Mouse (Mus musculus): Measurements from ENCODE around the gene Lrrc8c. TPM values are rescaled to one million over a fixed set of nuclear protein-coding genes. Genes with fewer than 3 reads are reported as not detected.

The Lrrc8c gene
- polyA plus RNA-seq, 1 experiment from 2014 or later, result 20.1 TPM

DNA sequence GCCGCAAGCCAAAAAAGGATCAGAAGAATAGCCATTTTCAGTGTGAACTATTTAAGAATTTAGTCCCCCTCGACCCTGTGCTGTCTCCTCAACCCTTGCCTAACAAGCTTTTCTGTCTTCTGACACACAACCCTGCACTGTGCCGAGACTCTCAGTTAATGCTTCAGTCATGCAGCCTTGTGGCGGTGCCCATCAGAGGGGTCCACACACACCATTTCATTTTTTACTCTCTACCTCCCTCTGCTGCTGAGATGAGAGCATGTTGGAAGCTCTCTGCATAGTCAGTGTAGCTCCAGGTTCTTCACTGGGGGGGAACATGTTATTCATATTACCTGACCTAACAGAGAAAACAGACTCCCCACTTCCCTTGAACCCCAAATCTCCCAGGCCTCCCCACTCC lies 27.8 kb upstream of the Lrrc8c start:
- Histone ChIP-seq H3K27me3 (ENCODE audit: control insufficient read depth, insufficient read depth, low read length) (no peaks in the 10 kb centered on the region), H3K9me3 (replicated peaks; ENCODE audit: control insufficient read depth, low read length) (no peaks in the 10 kb centered on the region), H3K4me3 (ENCODE audit: low read length) (no peak overlapping the region), H3K9ac (ENCODE audit: low read length) (no peak overlapping the region), H3K27ac (ENCODE audit: low read length) (no peak overlapping the region), H3K4me2 (ENCODE audit: low read depth, low read length) (no peak overlapping the region), H3K36me3 (ENCODE audit: control insufficient read depth, insufficient read depth) (no peaks in the 10 kb centered on the region), H3K4me1 (ENCODE audit: control insufficient read depth, insufficient read depth, low read length) (peaks cover 7% of the 10 kb centered on the region)
- ATAC-seq (replicated peaks; ENCODE audit: extremely low read depth, insufficient read depth, low FRiP score), result no peak
- WGBS, result 57% methylated on average over 4 of the region's 4 CpGs

DNA sequence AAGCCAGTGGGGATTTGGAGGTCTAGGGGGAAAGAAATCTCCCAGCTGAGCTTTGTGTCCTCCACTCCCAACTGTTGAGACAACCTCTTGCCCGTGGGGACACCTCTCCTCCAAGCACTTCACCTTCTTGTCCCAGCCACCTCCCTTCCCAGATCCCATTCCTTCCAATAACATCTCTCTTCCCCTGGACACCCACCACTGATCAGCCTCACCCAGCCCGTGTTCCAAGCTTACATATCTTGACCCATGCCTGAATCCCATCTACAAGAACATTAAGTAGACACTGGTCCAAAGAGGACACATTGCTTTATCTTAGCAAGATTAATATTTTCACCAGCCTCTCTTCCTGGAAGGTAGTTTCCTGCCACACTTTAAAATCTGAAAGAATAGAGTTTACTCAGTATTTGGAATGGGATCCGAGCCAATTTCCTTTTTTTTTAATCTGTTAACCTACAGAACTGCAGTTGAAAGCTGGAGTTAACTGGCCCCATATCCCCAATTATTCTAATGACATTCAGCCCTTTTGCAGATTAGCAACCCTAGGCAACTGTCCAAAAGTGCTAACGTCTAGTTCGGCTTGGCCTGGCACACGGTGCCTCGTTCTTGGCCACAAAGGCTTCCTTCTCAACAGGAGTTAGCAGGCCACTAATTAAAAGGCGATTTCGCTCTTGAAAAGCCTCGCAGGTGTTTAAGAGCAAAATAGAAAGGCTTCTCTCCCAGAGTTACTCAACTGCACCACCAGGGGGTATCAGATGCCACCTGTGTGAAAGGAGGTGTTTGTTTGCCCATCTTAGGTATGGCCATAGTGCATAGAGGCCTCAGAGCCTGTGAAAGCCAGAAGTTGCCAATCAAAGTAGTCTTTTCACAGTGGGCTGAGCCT lies 26.6 kb upstream of the Lrrc8c start:
- no peak for ATAC-seq (replicated peaks; ENCODE audit: extremely low read depth, insufficient read depth, low FRiP score)

DNA sequence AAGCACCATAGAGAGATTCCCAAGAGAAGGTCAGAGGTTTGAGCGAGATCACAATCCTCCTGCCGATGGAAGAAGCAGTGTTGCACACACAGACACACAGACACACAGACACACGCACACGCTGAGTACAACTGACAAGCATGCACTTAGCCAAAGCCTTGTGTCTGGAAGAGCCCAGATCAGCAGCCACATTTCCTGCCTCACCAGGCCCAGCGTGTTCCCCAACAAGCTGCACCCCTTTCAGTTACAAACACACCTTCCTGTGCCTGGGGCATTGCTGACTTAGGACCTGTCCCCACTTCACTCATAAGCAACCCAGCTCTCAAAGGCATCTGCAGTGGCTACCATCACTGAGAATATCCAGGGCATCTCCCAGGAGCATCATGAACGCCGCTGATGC lies 25.8 kb upstream of the Lrrc8c start:
- Histone ChIP-seq H3K36me3 (ENCODE audit: control insufficient read depth, insufficient read depth) (no peaks in the 10 kb centered on the region), H3K4me2 (ENCODE audit: low read depth, low read length) (no peak overlapping the region), H3K9ac (ENCODE audit: low read length) (no peak overlapping the region), H3K27me3 (ENCODE audit: control insufficient read depth, insufficient read depth, low read length) (no peaks in the 10 kb centered on the region), H3K9me3 (replicated peaks; ENCODE audit: control insufficient read depth, low read length) (no peaks in the 10 kb centered on the region), H3K4me1 (ENCODE audit: control insufficient read depth, insufficient read depth, low read length) (peaks cover 7% of the 10 kb centered on the region), H3K27ac (ENCODE audit: low read length) (no peak overlapping the region), H3K4me3 (ENCODE audit: low read length) (no peak overlapping the region)
- 88% methylated on average over 7 of the region's 7 CpGs for WGBS
- no peak for ATAC-seq (replicated peaks; ENCODE audit: extremely low read depth, insufficient read depth, low FRiP score)

More for the DNA sequence above, 26.6 kb upstream of the Lrrc8c start:
- Histone ChIP-seq H3K36me3 (ENCODE audit: control insufficient read depth, insufficient read depth) (no peaks in the 10 kb centered on the region), H3K4me2 (ENCODE audit: low read depth, low read length) (no peak overlapping the region), H3K9me3 (replicated peaks; ENCODE audit: control insufficient read depth, low read length) (no peaks in the 10 kb centered on the region), H3K27me3 (ENCODE audit: control insufficient read depth, insufficient read depth, low read length) (no peaks in the 10 kb centered on the region), H3K4me3 (ENCODE audit: low read length) (no peak overlapping the region), H3K27ac (ENCODE audit: low read length) (no peak overlapping the region), H3K9ac (ENCODE audit: low read length) (no peak overlapping the region), H3K4me1 (ENCODE audit: control insufficient read depth, insufficient read depth, low read length) (peaks cover 7% of the 10 kb centered on the region)
- WGBS, result 43% methylated on average over 10 of the region's 10 CpGs

DNA sequence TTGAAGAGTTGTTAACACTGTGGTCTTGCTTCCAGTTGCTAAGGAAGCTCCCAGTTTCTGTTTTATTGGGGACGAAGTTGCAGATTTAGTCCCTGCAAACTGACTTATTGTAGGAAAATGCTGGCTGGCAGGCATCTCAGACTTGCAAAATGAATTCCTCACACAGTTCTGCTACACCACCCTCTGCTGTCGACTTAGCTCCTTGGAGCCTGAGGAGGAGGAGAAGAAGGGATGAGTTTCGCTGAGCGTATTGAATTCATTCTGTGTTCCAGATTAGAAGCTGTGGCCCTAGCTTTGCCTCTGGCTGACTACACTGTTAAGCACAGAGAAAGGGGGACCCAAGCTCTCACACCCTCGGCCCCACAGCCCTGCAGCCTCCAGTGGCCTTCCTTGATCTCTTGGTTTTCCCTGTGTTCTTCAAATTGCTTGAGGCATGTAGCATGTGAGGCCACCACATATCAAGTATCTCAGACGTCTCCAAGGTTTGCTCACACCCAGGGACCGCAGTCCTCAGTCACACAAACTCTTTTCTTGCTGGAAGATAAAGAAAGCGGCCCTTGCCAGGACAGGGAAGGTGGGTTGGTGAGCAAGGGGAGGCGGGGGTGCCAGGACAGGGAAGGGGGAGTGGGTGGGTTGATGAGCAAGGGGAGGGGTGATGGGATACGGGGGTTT lies 24.8 kb upstream of the Lrrc8c start:
- Histone ChIP-seq H3K27me3 (ENCODE audit: control insufficient read depth, insufficient read depth, low read length) (no peaks in the 10 kb centered on the region), H3K27ac (ENCODE audit: low read length) (no peak overlapping the region), H3K4me2 (ENCODE audit: low read depth, low read length) (no peak overlapping the region), H3K36me3 (ENCODE audit: control insufficient read depth, insufficient read depth) (no peaks in the 10 kb centered on the region), H3K4me1 (ENCODE audit: control insufficient read depth, insufficient read depth, low read length) (peaks cover 7% of the 10 kb centered on the region), H3K9me3 (replicated peaks; ENCODE audit: control insufficient read depth, low read length) (no peaks in the 10 kb centered on the region), H3K4me3 (ENCODE audit: low read length) (no peak overlapping the region), H3K9ac (ENCODE audit: low read length) (no peak overlapping the region)
- no peak for ATAC-seq (replicated peaks; ENCODE audit: extremely low read depth, insufficient read depth, low FRiP score)
- 62% methylated on average over 10 of the region's 10 CpGs for WGBS

DNA sequence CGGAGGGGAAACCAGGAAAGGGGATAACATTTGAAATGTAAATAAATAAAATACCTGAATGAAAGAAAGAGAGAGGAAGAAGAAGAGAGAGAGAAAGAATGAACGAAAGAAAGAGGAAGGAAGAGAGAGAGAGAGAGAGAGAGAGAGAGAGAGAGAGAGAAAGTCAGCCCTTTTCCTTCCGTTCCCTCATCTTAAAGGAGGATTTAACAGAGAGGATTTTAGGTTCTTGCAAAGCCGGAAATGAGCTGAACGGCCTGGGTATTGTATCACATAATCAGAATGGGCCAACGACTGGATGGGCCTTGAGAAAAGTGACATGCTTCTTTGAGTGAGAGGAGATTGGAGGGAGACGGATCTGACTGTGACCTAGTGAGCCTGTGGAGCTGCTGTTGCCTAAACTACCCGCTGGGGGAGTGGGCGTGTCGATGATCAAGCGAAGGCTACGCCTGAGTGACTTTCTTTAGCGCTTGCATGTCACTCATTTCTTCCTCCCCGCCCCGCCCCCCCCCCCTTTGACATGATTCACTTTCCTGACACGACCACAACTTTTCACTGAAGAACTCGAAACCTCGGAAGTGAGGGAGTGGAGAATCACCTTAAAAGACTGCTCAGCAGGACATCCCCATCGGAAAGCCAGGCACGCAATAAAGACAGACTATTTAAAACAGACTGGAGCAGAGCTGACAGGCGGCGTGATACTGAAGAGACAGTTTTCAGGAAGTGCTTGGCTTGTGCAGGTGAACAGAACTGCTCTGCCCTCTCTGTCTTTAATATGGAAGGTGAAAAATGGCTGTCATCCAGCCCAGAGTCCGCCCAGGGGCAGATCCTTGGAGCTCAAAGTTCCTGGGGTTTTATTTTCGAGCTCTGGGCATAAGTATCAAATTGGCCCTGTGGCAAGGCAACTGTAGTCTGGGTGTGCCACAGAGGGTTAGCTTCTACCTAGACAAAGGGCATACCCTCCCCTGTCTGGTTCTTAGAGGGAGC lies 24.0 kb upstream of the Lrrc8c start:
- H3K27ac ChIP-seq (ENCODE audit: low read length), result no peak overlapping the region
- no peaks in the 10 kb centered on the region for H3K36me3 ChIP-seq (ENCODE audit: control insufficient read depth, insufficient read depth)
- peak; percentile 81 for ATAC-seq (replicated peaks; ENCODE audit: extremely low read depth, insufficient read depth, low FRiP score)
- H3K4me3 ChIP-seq (ENCODE audit: low read length), result peak overlapping the region; percentile 46
- no peaks in the 10 kb centered on the region for H3K9me3 ChIP-seq (replicated peaks; ENCODE audit: control insufficient read depth, low read length)
- H3K4me2 ChIP-seq (ENCODE audit: low read depth, low read length), result peak overlapping the region; percentile 78
- peak overlapping the region; percentile 61 for H3K9ac ChIP-seq (ENCODE audit: low read length)
- H3K27me3 ChIP-seq (ENCODE audit: control insufficient read depth, insufficient read depth, low read length), result no peaks in the 10 kb centered on the region
- H3K4me1 ChIP-seq (ENCODE audit: control insufficient read depth, insufficient read depth, low read length), result peaks cover 7% of the 10 kb centered on the region
- WGBS, result 8% methylated on average over 24 of the region's 24 CpGs

DNA sequence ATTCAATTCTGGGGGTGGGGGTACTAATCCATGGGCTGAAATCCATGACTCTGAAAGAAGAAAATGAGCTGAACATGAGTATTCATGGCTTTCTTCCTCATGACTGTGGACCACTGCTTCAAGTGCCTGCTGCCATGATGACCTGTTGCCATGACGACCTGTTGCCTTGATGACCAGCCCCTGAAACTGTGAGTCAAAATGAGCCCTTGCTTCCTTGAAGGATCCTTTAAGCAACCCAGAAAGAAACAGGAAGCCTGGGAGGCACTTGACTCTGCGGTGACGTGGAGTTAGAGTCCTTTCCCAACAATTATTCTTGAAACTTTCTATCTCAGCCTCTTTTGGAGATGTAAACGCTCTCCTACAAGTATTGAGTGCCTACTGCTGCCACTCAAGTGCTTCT lies 23.1 kb upstream of the Lrrc8c start:
- Histone ChIP-seq H3K4me1 (ENCODE audit: control insufficient read depth, insufficient read depth, low read length) (peaks cover 7% of the 10 kb centered on the region), H3K4me2 (ENCODE audit: low read depth, low read length) (no peak overlapping the region), H3K36me3 (ENCODE audit: control insufficient read depth, insufficient read depth) (no peaks in the 10 kb centered on the region), H3K9ac (ENCODE audit: low read length) (no peak overlapping the region), H3K27me3 (ENCODE audit: control insufficient read depth, insufficient read depth, low read length) (no peaks in the 10 kb centered on the region), H3K9me3 (replicated peaks; ENCODE audit: control insufficient read depth, low read length) (no peaks in the 10 kb centered on the region), H3K4me3 (ENCODE audit: low read length) (no peak overlapping the region), H3K27ac (ENCODE audit: low read length) (no peak overlapping the region)
- no peak for ATAC-seq (replicated peaks; ENCODE audit: extremely low read depth, insufficient read depth, low FRiP score)
- WGBS, result 89% methylated on average over 4 of the region's 4 CpGs

DNA sequence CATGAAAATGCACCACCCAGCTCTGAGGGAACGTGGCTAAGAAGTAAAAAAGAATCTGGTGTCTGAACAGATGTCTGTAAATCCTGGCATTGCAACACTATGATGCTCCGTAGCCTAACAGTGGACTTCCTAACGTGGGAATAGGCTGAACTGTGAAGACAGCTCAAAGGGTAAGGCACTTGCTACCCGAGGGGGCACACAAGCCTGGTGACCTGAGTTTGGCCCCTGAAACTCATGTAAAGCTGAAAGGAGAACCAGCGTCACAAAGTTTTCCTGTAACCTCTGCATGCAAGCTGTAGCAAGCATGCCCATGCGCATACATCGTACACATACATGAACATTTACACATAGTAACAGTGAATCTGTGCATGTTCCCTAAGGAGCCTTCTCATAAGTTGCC lies 22.6 kb upstream of the Lrrc8c start:
- H3K4me2 ChIP-seq (ENCODE audit: low read depth, low read length), result no peak overlapping the region
- no peaks in the 10 kb centered on the region for H3K36me3 ChIP-seq (ENCODE audit: control insufficient read depth, insufficient read depth)
- H3K27me3 ChIP-seq (ENCODE audit: control insufficient read depth, insufficient read depth, low read length), result no peaks in the 10 kb centered on the region
- H3K27ac ChIP-seq (ENCODE audit: low read length), result no peak overlapping the region
- 86% methylated on average over 7 of the region's 7 CpGs for WGBS
- H3K4me1 ChIP-seq (ENCODE audit: control insufficient read depth, insufficient read depth, low read length), result peaks cover 7% of the 10 kb centered on the region
- H3K9ac ChIP-seq (ENCODE audit: low read length), result no peak overlapping the region
- no peak overlapping the region for H3K4me3 ChIP-seq (ENCODE audit: low read length)
- H3K9me3 ChIP-seq (replicated peaks; ENCODE audit: control insufficient read depth, low read length), result no peaks in the 10 kb centered on the region
- ATAC-seq (replicated peaks; ENCODE audit: extremely low read depth, insufficient read depth, low FRiP score), result no peak

DNA sequence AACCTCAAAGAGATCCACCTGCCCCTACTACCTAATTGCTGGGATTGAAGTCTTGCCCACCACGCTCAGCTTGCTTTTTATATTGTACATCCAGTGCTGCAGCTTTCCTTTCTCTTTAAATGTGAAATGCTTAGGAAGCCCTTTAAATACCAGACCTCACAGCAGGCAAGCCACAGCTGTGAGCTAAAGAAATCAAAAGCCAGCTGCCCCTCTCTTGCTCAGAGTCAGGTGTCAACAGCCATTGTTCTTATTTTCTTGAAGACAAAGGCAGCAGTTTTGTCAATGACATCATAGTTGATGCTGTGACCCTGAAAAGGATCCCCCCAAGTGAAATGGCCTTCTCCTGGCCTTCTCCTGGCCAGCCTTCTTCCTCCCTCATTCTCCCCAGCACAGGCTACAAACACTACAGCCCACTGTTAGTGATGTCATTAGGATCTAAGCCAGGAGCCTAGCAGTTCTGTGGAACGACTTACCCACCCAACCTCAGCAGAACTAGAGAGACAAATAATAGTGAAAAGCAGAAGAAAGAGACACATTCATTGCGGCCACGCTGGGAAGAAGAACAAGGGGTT lies 20.7 kb upstream of the Lrrc8c start:
- 62% methylated on average over 4 of the region's 4 CpGs for WGBS

More for the DNA sequence above, 20.7 kb upstream of the Lrrc8c start:
- Histone ChIP-seq H3K4me3 (ENCODE audit: low read length) (no peak overlapping the region), H3K27ac (ENCODE audit: low read length) (no peak overlapping the region), H3K4me2 (ENCODE audit: low read depth, low read length) (no peak overlapping the region), H3K9me3 (replicated peaks; ENCODE audit: control insufficient read depth, low read length) (peaks cover 4% of the 10 kb centered on the region; the same call in 1 of the 2 replicates), H3K4me1 (ENCODE audit: control insufficient read depth, insufficient read depth, low read length) (peaks cover 3% of the 10 kb centered on the region), H3K36me3 (ENCODE audit: control insufficient read depth, insufficient read depth) (no peaks in the 10 kb centered on the region), H3K27me3 (ENCODE audit: control insufficient read depth, insufficient read depth, low read length) (no peaks in the 10 kb centered on the region), H3K9ac (ENCODE audit: low read length) (no peak overlapping the region)
- ATAC-seq (replicated peaks; ENCODE audit: extremely low read depth, insufficient read depth, low FRiP score), result no peak

Data from heart, embryonic 16.5 days (tissue).